Mouse (Mus musculus) heart, postnatal 0 days (tissue): Measurements from ENCODE around the gene Veph1.

Source experiments
- CTCF ChIP-seq: IDR thresholded peaks from 2 replicates; pipeline ENCODE4 v1.5.1; 2016; ENCODE audit warnings: antibody characterized with exemption, control low read depth, low read depth
- EP300 ChIP-seq: IDR thresholded peaks from 2 replicates; pipeline ENCODE4 v1.6.1; 2016; ENCODE audit warnings: antibody characterized with exemption, low read depth

DNA sequence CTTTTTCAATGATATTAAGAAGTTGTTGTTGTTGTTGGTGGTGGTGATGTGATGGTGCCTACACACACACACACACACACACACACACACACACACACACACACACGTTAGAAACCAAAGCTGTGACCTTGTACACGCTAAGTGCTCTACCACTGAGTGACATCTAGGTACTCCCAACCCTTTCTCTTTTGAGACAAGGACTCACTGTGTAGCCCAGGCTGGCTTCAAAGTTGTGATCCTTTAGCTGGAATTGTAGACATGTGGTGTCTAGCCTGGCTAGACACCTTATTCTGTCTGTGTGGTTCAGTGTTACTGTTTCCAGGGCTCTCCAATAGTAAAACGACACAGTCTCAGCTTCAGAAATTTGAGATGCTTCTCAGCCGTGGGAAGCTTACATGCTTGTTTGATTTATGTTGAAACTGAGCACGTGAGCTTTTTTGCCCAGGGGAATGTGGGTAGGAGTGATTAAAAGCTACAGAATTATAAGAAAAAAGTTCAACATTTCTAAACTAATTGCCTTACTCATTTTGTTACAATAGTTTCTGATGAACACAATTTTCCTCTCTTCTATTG is 272.3 kb downstream of the Veph1 start:
- TF ChIP-seq CTCF (no peak), EP300 (no peak)
